Mouse (Mus musculus) C2C12 (cell line): ENCODE measurements around the gene Dnaaf1.

Experiments
- CEBPB ChIP-seq: IDR thresholded peaks from one replicate; pipeline ENCODE4 v1.6.1; 2011; ENCODE audit warnings: low read depth, mild to moderate bottlenecking, control low read depth, moderate library complexity
- CTCF ChIP-seq: IDR thresholded peaks from one replicate; pipeline ENCODE4 v1.5.1; 2011; ENCODE audit not compliant: control insufficient read depth, insufficient read depth, insufficient read length
- FOSL1 ChIP-seq: IDR thresholded peaks from one replicate; pipeline ENCODE4 v1.8.0; 2011; ENCODE audit warnings: mild to moderate bottlenecking, low read length; ENCODE audit not compliant: poor library complexity, insufficient read depth, severe bottlenecking
- MAX ChIP-seq: IDR thresholded peaks from one replicate; pipeline ENCODE4 v1.6.1; 2011; ENCODE audit warnings: mild to moderate bottlenecking, control low read depth
- MYOD1 ChIP-seq: IDR thresholded peaks from one replicate; pipeline ENCODE4 v1.6.1; 2011; ENCODE audit warnings: low read depth; ENCODE audit not compliant: control insufficient read depth, insufficient read length
- USF1 ChIP-seq: IDR thresholded peaks from one replicate; pipeline ENCODE4 v1.6.1; 2011; ENCODE audit warnings: low read depth, mild to moderate bottlenecking, control low read depth, moderate library complexity

- TF ChIP-seq CEBPB (no peak), CTCF (no peak), MYOD1 (no peak), USF1 (no peak), MAX (no peak), FOSL1 (no peak)
These were observed 29.9 kb upstream of the Dnaaf1 start for GRCm38 (mm10) chr8:119545180-119545579.
